Mouse (Mus musculus) intestine, postnatal 0 days (tissue): ENCODE data around the gene Ms4a6d. TPM values are rescaled to one million over a fixed set of nuclear protein-coding genes. Genes with fewer than 3 reads are reported as not detected.

Experiments
- ATAC-seq: fragments of 200-750 bp; cut with Nextera tagmentation; 2 replicates; pipeline ENCODE4 v1.8.0; 2017; ENCODE audit warnings: mild to moderate bottlenecking, moderate TSS enrichment, moderate library complexity
- H3K27ac ChIP-seq: fragments of 300-500 bp; sonication (generic); 2 replicates; pipeline ENCODE4 v1.5.1; 2014; ENCODE audit warnings: mild to moderate bottlenecking, low read depth, low read length, moderate library complexity
- H3K27me3 ChIP-seq: fragments of 300-500 bp; sonication (generic); replicated peaks from 2 replicates; pipeline ENCODE4 v1.6.1; 2014; ENCODE audit warnings: low read length, mixed read lengths; ENCODE audit not compliant: control insufficient read depth, insufficient read depth
- H3K36me3 ChIP-seq: fragments of 300-500 bp; sonication (generic); 2 replicates; pipeline ENCODE4 v1.6.1; 2014; ENCODE audit warnings: mild to moderate bottlenecking, moderate library complexity; ENCODE audit not compliant: control insufficient read depth, insufficient read depth
- H3K4me1 ChIP-seq: fragments of 300-500 bp; sonication (generic); replicated peaks from 2 replicates; pipeline ENCODE4 v1.6.1; 2014; ENCODE audit warnings: antibody characterized with exemption, low read length, mixed read lengths; ENCODE audit not compliant: control insufficient read depth, insufficient read depth
- H3K4me2 ChIP-seq: fragments of 300-500 bp; sonication (generic); replicated peaks from 2 replicates; pipeline ENCODE4 v1.6.1; 2014; ENCODE audit warnings: low read depth, mild to moderate bottlenecking, moderate library complexity
- H3K4me3 ChIP-seq: fragments of 300-500 bp; sonication (generic); 2 replicates; pipeline ENCODE4 v1.5.1; 2014; ENCODE audit warnings: low read depth, low read length
- H3K9ac ChIP-seq: fragments of 300-500 bp; sonication (generic); 2 replicates; pipeline ENCODE4 v1.6.1; 2014; ENCODE audit warnings: mild to moderate bottlenecking, low read depth, low read length
- H3K9me3 ChIP-seq: fragments of 300-500 bp; sonication (generic); 2 replicates; pipeline ENCODE4 v1.6.1; 2016; ENCODE audit warnings: mixed run types; ENCODE audit not compliant: control insufficient read depth
- CTCF ChIP-seq: sonication (generic); IDR thresholded peaks from 2 replicates; pipeline ENCODE4 v1.5.1; 2016; ENCODE audit warnings: low read depth, mild to moderate bottlenecking, control low read depth, antibody characterized with exemption, moderate library complexity
- WGBS: fragments of 180-500 bp; shearing (Covaris S2); extraction: QIAGEN DNeasy Blood & Tissue Kit; methylation state at CpG from one replicate; pipeline ENCODE4 v1.1.7; 2014; 5-methylcytosine and 5-hydroxymethylcytosine counted together
- polyA plus RNA-seq: library from polyadenylated mRNA; unstranded; fragments of >200 nt; fragmentation: Nextera tagmentation; extraction: Ambion mirVana; gene quantifications from 2 replicates; pipeline ENCODE4 v1.2.1, GENCODE M21; 2015

Gene Ms4a6d
- polyA plus RNA-seq, 1 experiment from 2014 or later = 5.4 TPM

- Histone ChIP-seq H3K4me2 (no peak overlapping the region), H3K27ac (no peak overlapping the region), H3K4me1 (no peaks in the 10 kb centered on the region), H3K9ac (no peak overlapping the region), H3K36me3 (no peaks in the 10 kb centered on the region), H3K4me3 (no peak overlapping the region), H3K9me3 (no peaks in the 10 kb centered on the region), H3K27me3 (no peaks in the 10 kb centered on the region)
- no peak for TF ChIP-seq CTCF
- WGBS = 71% methylated on average over 1 of the region's 1 CpGs
- no peak for ATAC-seq
Measured at GRCm38 (mm10) chr19:11633732-11634131, 29.1 kb upstream of the Ms4a6d start.

DNA sequence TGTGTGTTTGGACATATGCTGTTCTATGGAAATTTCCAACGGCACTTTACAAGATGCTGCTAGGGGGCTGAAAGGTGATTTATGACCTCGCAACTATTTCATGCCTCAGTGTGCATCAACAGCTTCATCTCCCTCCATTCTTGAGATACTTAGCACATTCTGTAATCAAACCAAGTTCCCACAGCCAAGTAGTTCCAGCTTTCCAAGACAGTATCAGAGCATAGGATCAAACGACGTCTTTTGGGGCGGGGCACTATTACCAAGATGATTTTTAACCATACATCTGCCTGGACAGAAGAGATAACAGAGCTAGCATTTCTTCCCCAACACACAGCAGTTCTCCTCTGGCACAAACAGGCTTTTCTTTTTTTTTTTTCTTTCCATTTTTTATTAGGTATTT is 20.6 kb upstream of the Ms4a6d start:
- Histone ChIP-seq H3K27ac (no peak overlapping the region), H3K4me3 (no peak overlapping the region), H3K4me2 (no peak overlapping the region), H3K9me3 (no peaks in the 10 kb centered on the region), H3K36me3 (no peaks in the 10 kb centered on the region), H3K4me1 (no peaks in the 10 kb centered on the region), H3K9ac (no peak overlapping the region), H3K27me3 (no peaks in the 10 kb centered on the region)
- 52% methylated on average over 5 of the region's 5 CpGs for WGBS
- TF ChIP-seq CTCF = no peak
- ATAC-seq = no peak

GRCm38 (mm10) chr19:11624800-11625199 is 20.2 kb upstream of the Ms4a6d start:
- Histone ChIP-seq H3K4me1 (no peaks in the 10 kb centered on the region), H3K4me3 (no peak overlapping the region), H3K4me2 (no peak overlapping the region), H3K27ac (no peak overlapping the region), H3K9me3 (no peaks in the 10 kb centered on the region), H3K27me3 (no peaks in the 10 kb centered on the region), H3K9ac (no peak overlapping the region), H3K36me3 (no peaks in the 10 kb centered on the region)
- no peak for ATAC-seq
- no peak for TF ChIP-seq CTCF

DNA sequence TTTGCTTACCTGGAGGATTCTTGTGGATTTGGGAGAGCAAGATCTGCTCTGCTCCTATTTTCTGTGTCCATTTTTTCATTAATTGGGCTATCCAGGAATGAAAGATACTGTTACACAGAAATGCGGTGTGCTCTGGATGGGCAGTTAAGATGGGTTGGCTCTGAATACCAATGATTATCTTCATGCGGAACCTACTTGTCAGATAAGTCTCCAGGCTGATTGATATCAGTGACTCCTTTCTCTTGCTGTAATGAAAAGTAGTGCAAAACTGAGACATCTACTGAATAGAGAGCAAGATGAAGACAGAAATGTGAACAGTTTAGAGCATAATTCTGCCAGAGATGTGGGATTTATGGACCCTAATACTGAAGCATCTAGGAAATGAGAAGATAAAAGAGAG is 18.9 kb upstream of the Ms4a6d start, which contains the start of gene Ms4a2:
TSS of gene Ms4a2 (minus strand) at position 169 of the 400 bp plus-strand sequence.
- H3K27ac ChIP-seq = no peak within 1 kb of the TSS
- H3K36me3 ChIP-seq = no peaks in the 10 kb centered on the region
- no peak within 1 kb of the TSS for H3K9ac ChIP-seq
- H3K4me1 ChIP-seq = no peaks in the 10 kb centered on the region
- no peak for ATAC-seq
- TF ChIP-seq CTCF = no peak
- no peaks in the 10 kb centered on the region for H3K27me3 ChIP-seq
- no peak within 1 kb of the TSS for H3K4me3 ChIP-seq
- H3K4me2 ChIP-seq = no peak within 1 kb of the TSS
- 92% methylated on average over 2 of the region's 2 CpGs for whole genome bisulfite sequencing
- no peaks in the 10 kb centered on the region for H3K9me3 ChIP-seq

- H3K4me2 ChIP-seq = no peak overlapping the region
- no peak for ATAC-seq
- H3K4me1 ChIP-seq = no peaks in the 10 kb centered on the region
- H3K36me3 ChIP-seq = no peaks in the 10 kb centered on the region
- H3K4me3 ChIP-seq = no peak overlapping the region
- H3K9ac ChIP-seq = no peak overlapping the region
- no peak for TF ChIP-seq CTCF
- no peaks in the 10 kb centered on the region for H3K27me3 ChIP-seq
- H3K27ac ChIP-seq = no peak overlapping the region
- H3K9me3 ChIP-seq = no peaks in the 10 kb centered on the region
Measured at GRCm38 (mm10) chr19:11617983-11618382, 13.3 kb upstream of the Ms4a6d start.

- no peak overlapping the region for H3K4me3 ChIP-seq
- H3K36me3 ChIP-seq = no peaks in the 10 kb centered on the region
- no peak overlapping the region for H3K27ac ChIP-seq
- no peaks in the 10 kb centered on the region for H3K9me3 ChIP-seq
- TF ChIP-seq CTCF = no peak
- no peak for ATAC-seq
- no peaks in the 10 kb centered on the region for H3K4me1 ChIP-seq
- H3K27me3 ChIP-seq = no peaks in the 10 kb centered on the region
- no peak overlapping the region for H3K9ac ChIP-seq
- no peak overlapping the region for H3K4me2 ChIP-seq
- 63% methylated on average over 2 of the region's 2 CpGs for WGBS
Measured at GRCm38 (mm10) chr19:11614805-11615204, 10.2 kb upstream of the Ms4a6d start.

- no peak overlapping the region for H3K4me3 ChIP-seq
- H3K9me3 ChIP-seq = no peaks in the 10 kb centered on the region
- no peak overlapping the region for H3K4me2 ChIP-seq
- no peaks in the 10 kb centered on the region for H3K27me3 ChIP-seq
- TF ChIP-seq CTCF = no peak
- no peaks in the 10 kb centered on the region for H3K36me3 ChIP-seq
- no peak overlapping the region for H3K9ac ChIP-seq
- ATAC-seq = no peak
- H3K4me1 ChIP-seq = no peaks in the 10 kb centered on the region
- WGBS = 57% methylated on average over 8 of the region's 8 CpGs
- no peak overlapping the region for H3K27ac ChIP-seq
Measured at GRCm38 (mm10) chr19:11613776-11614443, 9.3 kb upstream of the Ms4a6d start.
